Mouse (Mus musculus): ENCODE results near the gene Tarbp1.

The Tarbp1 gene

GRCm38 (mm10) chr8:126474299-126475187, at the start of gene Tarbp1:
Gene Tarbp1 (minus strand): TSS chr8:126475065.
- DNase-seq (ENCODE audit: low read depth, low spot score) = peak; percentile 96

- DNase-seq (ENCODE audit: low read depth, low spot score) = no peak
Measured at GRCm38 (mm10) chr8:126524233-126524985, 49.5 kb upstream of the Tarbp1 start.

GRCm38 (mm10) chr8:126523060-126523574, 48.3 kb upstream of the Tarbp1 start:
- no peak for DNase-seq (ENCODE audit: low read depth, low spot score)

- DNase-seq (ENCODE audit: low read depth, low spot score) = peak; percentile 61
Measured at GRCm38 (mm10) chr8:126519447-126519975, 44.6 kb upstream of the Tarbp1 start.

- DNase-seq (ENCODE audit: low read depth, low spot score) = peak; percentile 66
Measured at GRCm38 (mm10) chr8:126516620-126517577, 42.0 kb upstream of the Tarbp1 start.

- no peak for DNase-seq (ENCODE audit: low read depth, low spot score)
Measured at GRCm38 (mm10) chr8:126514011-126514964, 39.4 kb upstream of the Tarbp1 start.

- DNase-seq (ENCODE audit: low read depth, low spot score) = no peak
Measured at GRCm38 (mm10) chr8:126510866-126511265, 36.0 kb upstream of the Tarbp1 start.

- no peak for DNase-seq (ENCODE audit: low read depth, low spot score)
Measured at GRCm38 (mm10) chr8:126509635-126510034, 34.8 kb upstream of the Tarbp1 start.

- peak; percentile 50 for DNase-seq (ENCODE audit: low read depth, low spot score)
Measured at GRCm38 (mm10) chr8:126508871-126509586, 34.2 kb upstream of the Tarbp1 start.

GRCm38 (mm10) chr8:126508221-126508620, 33.4 kb upstream of the Tarbp1 start:
- no peak for DNase-seq (ENCODE audit: low read depth, low spot score)

- DNase-seq (ENCODE audit: low read depth, low spot score) = no peak
Measured at GRCm38 (mm10) chr8:126504492-126505182, 29.8 kb upstream of the Tarbp1 start.

GRCm38 (mm10) chr8:126502722-126503121, 27.9 kb upstream of the Tarbp1 start:
- no peak for DNase-seq (ENCODE audit: low read depth, low spot score)

GRCm38 (mm10) chr8:126499371-126499770, 24.5 kb upstream of the Tarbp1 start:
- DNase-seq (ENCODE audit: low read depth, low spot score) = no peak

- DNase-seq (ENCODE audit: low read depth, low spot score) = no peak
Measured at GRCm38 (mm10) chr8:126498465-126498864, 23.6 kb upstream of the Tarbp1 start.

GRCm38 (mm10) chr8:126497541-126498428, 22.9 kb upstream of the Tarbp1 start:
- peak; percentile 90 for DNase-seq (ENCODE audit: low read depth, low spot score)

- no peak for DNase-seq (ENCODE audit: low read depth, low spot score)
Measured at GRCm38 (mm10) chr8:126496915-126497314, 22.1 kb upstream of the Tarbp1 start.

GRCm38 (mm10) chr8:126495461-126495860, 20.6 kb upstream of the Tarbp1 start:
- DNase-seq (ENCODE audit: low read depth, low spot score) = peak; percentile 42
